Mouse (Mus musculus): Measurements from ENCODE around the gene Olfr615. TPM values are rescaled to one million over a fixed set of nuclear protein-coding genes. Genes with fewer than 3 reads are reported as not detected.
"Not testable (repeated sequence)": the region's sequence is repeated elsewhere in the genome, so short reads cannot be mapped to it uniquely, and the experiment has no call there.

The Olfr615 gene
- not detected in 2 replicates for polyA plus RNA-seq (2015; fragmentation: Nextera tagmentation; extraction: Ambion mirVana)

GRCm38 (mm10) chr7:103555779-103556178, at the start of gene Olfr615:
Olfr615 (plus strand) TSS chr7:103556079.
- no peaks in the 10 kb centered on the region for H3K36me3 ChIP-seq
- no peak within 1 kb of the TSS for H3K4me3 ChIP-seq
- H3K4me2 ChIP-seq (replicated peaks), result no peak within 1 kb of the TSS
- H3K9me3 ChIP-seq, result no peaks in the 10 kb centered on the region
- no peak for ATAC-seq (ENCODE audit: low FRiP score, low read depth)
- H3K27ac ChIP-seq, result no peak within 1 kb of the TSS
- no peak within 1 kb of the TSS for H3K9ac ChIP-seq
- H3K4me1 ChIP-seq, result no peaks in the 10 kb centered on the region
- 90% methylated on average over 2 of the region's 2 CpGs for WGBS
- H3K27me3 ChIP-seq, result no peaks in the 10 kb centered on the region

GRCm38 (mm10) chr7:103512022-103512421, 43.9 kb upstream of the Olfr615 start, which contains the start of gene Olfr610:
Olfr610 (minus strand) TSS chr7:103512122.
- no peak for ATAC-seq (ENCODE audit: low FRiP score, low read depth)
- no peaks in the 10 kb centered on the region for H3K27me3 ChIP-seq
- no peak within 1 kb of the TSS for H3K4me2 ChIP-seq (replicated peaks)
- H3K27ac ChIP-seq, result no peak within 1 kb of the TSS
- H3K9me3 ChIP-seq, result no peaks in the 10 kb centered on the region
- no peaks in the 10 kb centered on the region for H3K36me3 ChIP-seq
- no peak within 1 kb of the TSS for H3K9ac ChIP-seq
- 84% methylated on average over 2 of the region's 2 CpGs for WGBS
- no peak within 1 kb of the TSS for H3K4me3 ChIP-seq
- H3K4me1 ChIP-seq, result no peaks in the 10 kb centered on the region

DNA sequence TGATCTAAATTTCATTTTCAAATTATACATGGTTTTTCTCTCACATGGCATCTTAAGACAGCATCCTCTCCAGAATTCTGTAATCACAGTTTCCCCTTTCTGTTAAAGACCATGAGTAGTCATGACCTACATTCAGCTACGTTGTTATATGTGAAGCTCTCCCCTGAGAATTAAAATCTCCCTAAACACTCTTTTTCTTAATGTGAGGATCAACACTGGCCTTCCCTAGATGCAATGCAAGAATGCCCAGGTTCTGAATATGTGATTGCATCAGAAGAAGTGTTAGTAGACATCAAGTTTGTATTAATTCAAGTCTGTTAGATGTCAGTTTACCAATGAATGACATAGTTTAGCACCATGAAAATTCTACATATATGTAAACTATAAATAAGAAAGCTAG, 35.1 kb upstream of the Olfr615 start, which contains the start of gene Olfr611:
Gene Olfr611 (minus strand): TSS at position 101 of the 400 bp plus-strand sequence.
- 64% methylated on average over 1 of the region's 1 CpGs for WGBS
- H3K9ac ChIP-seq; H3K4me3 ChIP-seq; H3K27me3 ChIP-seq; H3K4me1 ChIP-seq; ATAC-seq (ENCODE audit: low FRiP score, low read depth); H3K4me2 ChIP-seq (replicated peaks); H3K9me3 ChIP-seq; H3K36me3 ChIP-seq; H3K27ac ChIP-seq: not testable (repeated sequence)

- not testable (repeated sequence) for H3K4me1 ChIP-seq; H3K9ac ChIP-seq; ATAC-seq (ENCODE audit: low FRiP score, low read depth); H3K4me2 ChIP-seq (replicated peaks); H3K9me3 ChIP-seq; H3K36me3 ChIP-seq; H3K4me3 ChIP-seq; H3K27ac ChIP-seq; H3K27me3 ChIP-seq
- 89% methylated on average over 2 of the region's 2 CpGs for WGBS
Measured at GRCm38 (mm10) chr7:103542617-103543016, 13.3 kb upstream of the Olfr615 start, which contains the start of gene Olfr612. Olfr612 (minus strand) TSS chr7:103542717.

DNA sequence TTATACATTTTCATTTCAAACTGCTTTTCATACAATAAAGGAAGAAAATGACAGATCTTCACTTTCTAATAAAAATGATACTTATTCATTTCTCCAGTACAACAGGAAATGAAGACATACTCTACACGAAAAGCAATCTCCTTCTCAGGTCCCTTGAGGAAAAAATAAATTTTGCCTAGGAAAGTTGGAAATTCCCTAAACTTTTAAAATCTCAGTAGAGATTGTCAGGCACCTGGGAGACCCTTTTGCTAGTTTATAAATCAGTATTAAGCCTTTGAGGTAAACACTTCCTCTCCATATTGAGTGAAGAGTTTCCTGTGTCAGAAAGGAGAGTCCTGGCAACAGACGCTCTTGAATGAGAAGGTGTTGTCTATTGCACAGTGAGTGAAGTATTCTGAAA, 8.1 kb upstream of the Olfr615 start, which contains the start of gene Olfr613:
Gene Olfr613 (plus strand): TSS at position 301 of the 400 bp plus-strand sequence.
- Histone ChIP-seq H3K4me1 (no peaks in the 10 kb centered on the region), H3K36me3 (no peaks in the 10 kb centered on the region), H3K9me3 (0 out of 2 replicates have a peak, but pooled peaks cover 4% of the 10 kb centered on the region), H3K27ac (no peak within 1 kb of the TSS), H3K4me2 (replicated peaks) (no peak within 1 kb of the TSS), H3K4me3 (no peak within 1 kb of the TSS), H3K9ac (no peak within 1 kb of the TSS), H3K27me3 (no peaks in the 10 kb centered on the region)
- WGBS, result 71% methylated on average over 2 of the region's 2 CpGs
- no peak for ATAC-seq (ENCODE audit: low FRiP score, low read depth)

DNA sequence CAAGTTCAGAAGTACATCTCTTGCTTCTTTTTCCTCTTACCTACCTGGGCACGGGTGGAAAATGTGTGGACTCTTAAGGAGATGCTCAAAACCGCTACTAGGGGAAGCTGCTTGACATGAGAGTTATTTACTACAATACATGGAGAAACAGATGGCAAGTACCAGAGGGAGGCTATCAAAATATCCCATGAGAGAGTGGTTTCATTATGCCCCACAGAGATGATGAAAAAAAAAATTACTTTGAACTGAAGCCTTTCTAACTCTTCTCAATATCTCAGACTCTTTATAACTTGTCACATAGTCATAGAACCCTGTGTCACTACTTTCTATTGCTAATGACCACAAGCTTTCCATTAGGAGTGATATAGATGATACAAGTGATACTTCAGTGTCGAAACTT, 13.2 kb downstream of the Olfr615 start, which contains the start of gene Olfr616:
Gene Olfr616 (minus strand): TSS at position 101 of the 400 bp plus-strand sequence.
- no peaks in the 10 kb centered on the region for H3K4me1 ChIP-seq
- WGBS, result 73% methylated on average over 3 of the region's 3 CpGs
- ATAC-seq (ENCODE audit: low FRiP score, low read depth), result no peak
- H3K27ac ChIP-seq, result no peak within 1 kb of the TSS
- no peaks in the 10 kb centered on the region for H3K9me3 ChIP-seq
- H3K4me3 ChIP-seq, result no peak within 1 kb of the TSS
- no peaks in the 10 kb centered on the region for H3K36me3 ChIP-seq
- no peaks in the 10 kb centered on the region for H3K27me3 ChIP-seq
- no peak within 1 kb of the TSS for H3K4me2 ChIP-seq (replicated peaks)
- H3K9ac ChIP-seq, result no peak within 1 kb of the TSS

DNA sequence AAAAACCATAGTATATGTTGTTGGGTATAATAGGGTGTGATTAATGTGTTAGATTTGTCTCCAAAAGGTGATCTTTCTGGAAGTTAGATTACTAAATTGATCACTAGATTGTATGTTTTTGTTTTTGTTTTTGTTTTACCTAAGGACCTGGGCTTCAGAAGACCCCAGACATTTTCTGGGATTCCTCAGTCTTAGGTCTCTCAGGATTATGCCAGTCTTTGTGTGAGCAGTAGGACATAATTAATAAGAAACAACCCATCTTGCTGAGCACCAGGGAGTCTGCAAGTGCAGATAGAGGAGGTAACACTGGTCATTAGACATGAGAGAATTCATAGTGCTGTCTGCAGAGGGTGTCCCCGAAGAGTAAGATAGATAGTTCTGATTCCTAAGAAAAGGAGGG, 16.9 kb downstream of the Olfr615 start, which contains the start of gene Olfr617:
Gene Olfr617 (plus strand): TSS at position 301 of the 400 bp plus-strand sequence.
- ATAC-seq (ENCODE audit: low FRiP score, low read depth), result no peak
- H3K4me1 ChIP-seq, result no peaks in the 10 kb centered on the region
- WGBS, result 93% methylated on average over 1 of the region's 1 CpGs

GRCm38 (mm10) chr7:103589803-103590202, 33.9 kb downstream of the Olfr615 start, which contains the start of gene Olfr618:
Olfr618 (plus strand) TSS chr7:103590103.
- no peak within 1 kb of the TSS for H3K9ac ChIP-seq
- H3K4me1 ChIP-seq, result no peaks in the 10 kb centered on the region
- no peaks in the 10 kb centered on the region for H3K36me3 ChIP-seq
- H3K27ac ChIP-seq, result no peak within 1 kb of the TSS
- ATAC-seq (ENCODE audit: low FRiP score, low read depth), result no peak
- no peaks in the 10 kb centered on the region for H3K9me3 ChIP-seq
- no peaks in the 10 kb centered on the region for H3K27me3 ChIP-seq
- 57% methylated on average over 2 of the region's 2 CpGs for WGBS
- H3K4me2 ChIP-seq (replicated peaks), result no peak within 1 kb of the TSS
- H3K4me3 ChIP-seq, result no peak within 1 kb of the TSS

More for the DNA sequence above, 16.9 kb downstream of the Olfr615 start, which contains the start of gene Olfr617:
- Histone ChIP-seq H3K4me2 (replicated peaks) (no peak within 1 kb of the TSS), H3K27me3 (no peaks in the 10 kb centered on the region), H3K4me3 (no peak within 1 kb of the TSS), H3K9ac (no peak within 1 kb of the TSS), H3K36me3 (no peaks in the 10 kb centered on the region), H3K27ac (no peak within 1 kb of the TSS), H3K9me3 (no peaks in the 10 kb centered on the region)

- Histone ChIP-seq H3K36me3 (no peaks in the 10 kb centered on the region), H3K9ac (no peak within 1 kb of the TSS), H3K4me1 (no peaks in the 10 kb centered on the region), H3K4me3 (no peak within 1 kb of the TSS), H3K27ac (no peak within 1 kb of the TSS), H3K4me2 (replicated peaks) (no peak within 1 kb of the TSS), H3K9me3 (no peaks in the 10 kb centered on the region), H3K27me3 (no peaks in the 10 kb centered on the region)
- no peak for ATAC-seq (ENCODE audit: low FRiP score, low read depth)
Measured at GRCm38 (mm10) chr7:103600275-103600674, 44.4 kb downstream of the Olfr615 start, which contains the start of gene Olfr619. Olfr619 (plus strand) TSS chr7:103600575.

- H3K4me2 ChIP-seq (replicated peaks), result no peak overlapping the region
- H3K36me3 ChIP-seq, result no peaks in the 10 kb centered on the region
- no peak overlapping the region for H3K27ac ChIP-seq
- no peaks in the 10 kb centered on the region for H3K27me3 ChIP-seq
- no peak overlapping the region for H3K4me3 ChIP-seq
- no peaks in the 10 kb centered on the region for H3K9me3 ChIP-seq
- no peak for ATAC-seq (ENCODE audit: low FRiP score, low read depth)
- H3K9ac ChIP-seq, result no peak overlapping the region
- 79% methylated on average over 2 of the region's 2 CpGs for WGBS
- no peaks in the 10 kb centered on the region for H3K4me1 ChIP-seq
Measured at GRCm38 (mm10) chr7:103607425-103607824, 51.5 kb downstream of the Olfr615 start.

DNA sequence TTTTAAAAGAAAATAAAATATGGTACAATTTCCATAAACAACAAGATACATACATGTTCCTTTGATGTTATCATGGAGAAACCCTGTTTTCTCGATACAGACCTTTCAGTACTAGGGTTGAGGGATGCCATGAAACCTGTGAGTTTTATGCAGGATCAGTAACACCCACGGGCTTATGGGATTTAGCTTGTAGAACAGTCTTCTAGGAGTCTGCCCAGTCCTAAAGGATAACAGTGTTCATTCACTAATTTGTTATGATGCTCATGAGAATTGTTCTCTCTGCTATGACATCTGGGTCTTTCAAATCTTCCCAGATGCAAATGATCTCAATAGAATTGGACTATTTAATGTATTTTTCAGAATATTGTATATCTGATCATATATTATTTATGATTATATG, 56.6 kb downstream of the Olfr615 start, which contains the start of gene Olfr620:
Gene Olfr620 (minus strand): TSS at position 101 of the 400 bp plus-strand sequence.
- H3K9me3 ChIP-seq, result no peaks in the 10 kb centered on the region
- H3K27me3 ChIP-seq, result no peaks in the 10 kb centered on the region
- no peaks in the 10 kb centered on the region for H3K36me3 ChIP-seq
- H3K4me3 ChIP-seq, result no peak within 1 kb of the TSS
- 77% methylated on average over 2 of the region's 2 CpGs for WGBS
- H3K9ac ChIP-seq, result no peak within 1 kb of the TSS
- no peaks in the 10 kb centered on the region for H3K4me1 ChIP-seq
- H3K4me2 ChIP-seq (replicated peaks), result no peak within 1 kb of the TSS
- no peak for ATAC-seq (ENCODE audit: low FRiP score, low read depth)
- no peak within 1 kb of the TSS for H3K27ac ChIP-seq

All from limb, embryonic 13.5 days (tissue).